Comparison of ENCODE assay signal across 15 mouse cellular contexts in the genomic region with DNA sequence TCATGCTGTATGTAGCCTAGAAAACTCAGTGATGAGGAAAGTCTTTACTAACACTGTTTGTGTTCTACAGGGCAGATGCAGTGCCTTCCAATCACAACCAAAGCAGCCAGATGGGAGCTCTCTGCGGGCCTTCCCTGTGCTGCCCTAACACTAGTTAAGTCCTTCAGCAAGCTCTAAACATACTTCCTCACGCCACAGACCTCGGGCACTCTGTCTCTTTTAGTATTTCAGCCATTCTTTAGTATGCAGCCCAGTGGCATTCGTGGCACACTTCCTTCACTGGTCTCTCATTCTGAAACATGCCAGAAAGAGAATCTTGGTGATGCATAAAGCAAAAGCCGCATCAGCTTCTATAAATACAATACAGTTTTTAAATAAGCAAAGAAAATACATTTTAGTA.
DNase-seq lines count a peak whose midpoint lies in the region; ATAC-seq lines count a peak whose summit lies in the region.
"Had no signal": no experiment of that assay in that cellular context is flagged by ENCODE, and none has a peak within 500 bp of the region (broad histone marks: within the 10 kb centered on the region; RNA-seq: fewer than 3 reads in every experiment).

No protein-coding gene starts in this region.

- H3K27me3 ChIP-seq in heart, embryonic 13.5 days (replicated peaks), result no peaks in the 10 kb centered on the region
- no peaks in the 10 kb centered on the region for H3K27me3 ChIP-seq in heart, embryonic 10.5 days (ENCODE audit: insufficient read depth, poor library complexity, severe bottlenecking)
- H3K27me3 ChIP-seq in midbrain, embryonic 10.5 days (ENCODE audit: low read depth, poor library complexity, severe bottlenecking), result no peaks in the 10 kb centered on the region
- no peaks in the 10 kb centered on the region for H3K27me3 ChIP-seq in midbrain, embryonic 15.5 days (replicated peaks)
- H3K27me3 ChIP-seq in forebrain, embryonic 14.5 days (replicated peaks; ENCODE audit: control insufficient read depth, insufficient read depth, low read length), result no peaks in the 10 kb centered on the region
- H3K27me3 ChIP-seq in midbrain, embryonic 13.5 days, result no peaks in the 10 kb centered on the region
- H3K27me3 ChIP-seq: kidney, embryonic 15.5 days had no signal

- H3K9ac ChIP-seq in heart, embryonic 13.5 days, result no peak overlapping the region
- H3K9ac ChIP-seq in midbrain, embryonic 15.5 days, result no peak overlapping the region
- H3K9ac ChIP-seq in forebrain, embryonic 14.5 days (ENCODE audit: low read length), result no peak overlapping the region
- H3K9ac ChIP-seq in midbrain, embryonic 13.5 days (replicated peaks), result no peak overlapping the region
- H3K9ac ChIP-seq: kidney, embryonic 15.5 days; liver, postnatal 0 days had no signal

- H3K36me3 ChIP-seq in heart, embryonic 13.5 days, result no peaks in the 10 kb centered on the region
- no peaks in the 10 kb centered on the region for H3K36me3 ChIP-seq in heart, embryonic 10.5 days
- H3K36me3 ChIP-seq in midbrain, embryonic 10.5 days, result no peaks in the 10 kb centered on the region
- no peaks in the 10 kb centered on the region for H3K36me3 ChIP-seq in midbrain, embryonic 15.5 days (replicated peaks)
- no peaks in the 10 kb centered on the region for H3K36me3 ChIP-seq in forebrain, embryonic 14.5 days (ENCODE audit: control insufficient read depth, insufficient read depth, low read length)
- no peaks in the 10 kb centered on the region for H3K36me3 ChIP-seq in midbrain, embryonic 13.5 days
- H3K36me3 ChIP-seq: kidney, embryonic 15.5 days had no signal

- peak overlapping the region; percentile 32; the same call in 1 of the 2 replicates for H3K27ac ChIP-seq in heart, embryonic 13.5 days (replicated peaks)
- no peak overlapping the region for H3K27ac ChIP-seq in heart, embryonic 10.5 days
- peak overlapping the region; percentile 69; the same call in 1 of the 2 replicates for H3K27ac ChIP-seq in midbrain, embryonic 10.5 days (replicated peaks)
- H3K27ac ChIP-seq in midbrain, embryonic 15.5 days, result no peak overlapping the region; the same call in 1 of the 2 replicates
- peak overlapping the region; percentile 88 for H3K27ac ChIP-seq in forebrain, embryonic 14.5 days (ENCODE audit: low read depth, low read length)
- peak overlapping the region; percentile 77 for H3K27ac ChIP-seq in midbrain, embryonic 13.5 days
- H3K27ac ChIP-seq: kidney, embryonic 15.5 days had no signal

- ATAC-seq in heart, embryonic 13.5 days (ENCODE audit: extremely low read depth, insufficient number of reproducible peaks, low FRiP score, low TSS enrichment), result no peak
- no peak for ATAC-seq in midbrain, embryonic 15.5 days (replicated peaks)
- ATAC-seq in forebrain, embryonic 14.5 days, result peak; percentile 25
- ATAC-seq in midbrain, embryonic 13.5 days, result no peak
- ATAC-seq: liver, postnatal 0 days had no signal

- peaks cover 47% of the 10 kb centered on the region for H3K4me1 ChIP-seq in heart, embryonic 13.5 days
- H3K4me1 ChIP-seq in heart, embryonic 10.5 days, result peaks cover 38% of the 10 kb centered on the region
- peaks cover 46% of the 10 kb centered on the region for H3K4me1 ChIP-seq in midbrain, embryonic 10.5 days
- peaks cover 17% of the 10 kb centered on the region for H3K4me1 ChIP-seq in midbrain, embryonic 15.5 days
- peaks cover 25% of the 10 kb centered on the region for H3K4me1 ChIP-seq in forebrain, embryonic 14.5 days (ENCODE audit: control insufficient read depth, insufficient read depth, low read length)
- peaks cover 47% of the 10 kb centered on the region for H3K4me1 ChIP-seq in midbrain, embryonic 13.5 days (replicated peaks)

- H3K9me3 ChIP-seq in heart, embryonic 13.5 days, result no peaks in the 10 kb centered on the region
- no peaks in the 10 kb centered on the region for H3K9me3 ChIP-seq in heart, embryonic 10.5 days
- no peaks in the 10 kb centered on the region for H3K9me3 ChIP-seq in midbrain, embryonic 10.5 days (replicated peaks)
- no peaks in the 10 kb centered on the region for H3K9me3 ChIP-seq in midbrain, embryonic 15.5 days
- no peaks in the 10 kb centered on the region for H3K9me3 ChIP-seq in forebrain, embryonic 14.5 days (replicated peaks; ENCODE audit: control insufficient read depth, low read length)
- no peaks in the 10 kb centered on the region for H3K9me3 ChIP-seq in midbrain, embryonic 13.5 days
- H3K9me3 ChIP-seq: kidney, embryonic 15.5 days had no signal

- H3K4me3 ChIP-seq in heart, embryonic 13.5 days, result no peak overlapping the region
- no peak overlapping the region for H3K4me3 ChIP-seq in heart, embryonic 10.5 days
- H3K4me3 ChIP-seq in midbrain, embryonic 10.5 days, result no peak overlapping the region
- H3K4me3 ChIP-seq in midbrain, embryonic 15.5 days, result no peak overlapping the region
- H3K4me3 ChIP-seq in forebrain, embryonic 14.5 days (ENCODE audit: low read depth, low read length), result no peak overlapping the region
- H3K4me3 ChIP-seq in midbrain, embryonic 13.5 days (replicated peaks), result no peak overlapping the region
- H3K4me3 ChIP-seq: kidney, embryonic 15.5 days had no signal

- 82% methylated on average over 5 of the region's 5 CpGs for WGBS in heart, embryonic 13.5 days
- WGBS in heart, embryonic 10.5 days, result 88% methylated on average over 5 of the region's 5 CpGs
- WGBS in midbrain, embryonic 10.5 days, result 85% methylated on average over 5 of the region's 5 CpGs
- 41% methylated on average over 5 of the region's 5 CpGs for WGBS in midbrain, embryonic 15.5 days
- WGBS in forebrain, embryonic 14.5 days, result 32% methylated on average over 5 of the region's 5 CpGs
- WGBS in midbrain, embryonic 13.5 days, result 44% methylated on average over 5 of the region's 5 CpGs

- H3K4me2 ChIP-seq in heart, embryonic 13.5 days, result no peak overlapping the region
- H3K4me2 ChIP-seq in midbrain, embryonic 15.5 days, result no peak overlapping the region
- H3K4me2 ChIP-seq in forebrain, embryonic 14.5 days (ENCODE audit: low read length), result no peak overlapping the region
- H3K4me2 ChIP-seq in midbrain, embryonic 13.5 days (replicated peaks), result no peak overlapping the region
- H3K4me2 ChIP-seq: kidney, embryonic 15.5 days had no signal

- no peak for DNase-seq in heart, embryonic 10.5 days (ENCODE audit: low spot score)
- DNase-seq in midbrain, embryonic 10.5 days (ENCODE audit: low spot score), result no peak
- peak; percentile 56 for DNase-seq in forebrain, embryonic 14.5 days (ENCODE audit: low spot score)
- no peak for DNase-seq in adrenal gland, adult 18-20 months (ENCODE audit: low spot score in 2 of 2)
- DNase-seq in thymus, adult 18-20 months, result no peak
- DNase-seq: cerebellum, postnatal 14 days; gastrocnemius, postnatal 36 days; heart, postnatal 10 days; liver; liver, postnatal 0 days; right cerebral cortex, postnatal 14 days had no signal

Comparison
In these comparisons a context has a peak if more than half of its experiments do, and no peak if none do; other contexts are left out.
1. H3K27ac ChIP-seq: peak in heart, embryonic 13.5 days (single experiment), midbrain, embryonic 10.5 days (single experiment), forebrain, embryonic 14.5 days (single experiment) and midbrain, embryonic 13.5 days (single experiment); none in heart, embryonic 10.5 days (single experiment) and midbrain, embryonic 15.5 days (single experiment).